8 mouse cellular contexts compared by ENCODE assay signal in the genomic region with DNA sequence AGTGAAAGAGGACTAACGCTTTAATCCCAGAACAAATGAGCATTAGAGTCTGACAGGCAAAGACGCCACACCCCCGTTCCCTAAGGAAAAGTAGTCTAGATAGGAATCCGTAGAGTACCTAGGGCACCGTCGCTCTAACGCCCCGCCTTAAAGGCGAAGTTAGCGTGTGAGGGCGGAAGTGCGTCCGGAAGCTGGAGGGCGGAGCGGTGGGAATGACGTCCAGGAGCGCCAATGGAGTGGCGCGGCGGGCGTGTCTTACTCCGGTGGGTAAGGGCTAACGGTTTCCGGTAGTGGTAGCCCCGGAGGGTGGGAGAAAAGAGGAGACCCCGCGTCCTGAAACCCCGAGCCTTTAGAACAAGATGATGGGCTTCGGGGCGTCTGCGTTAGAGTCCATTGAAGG. TPM values are rescaled to one million over a fixed set of nuclear protein-coding genes. Genes with fewer than 3 reads are reported as not detected.
DNase-seq lines count a peak whose midpoint lies in the region; ATAC-seq and TF ChIP-seq lines count a peak whose summit lies in the region.

Gene Ppp1r35 (plus strand): TSS at position 215 of the 400 bp plus-strand sequence.

- H3K36me3 ChIP-seq in hindbrain, embryonic 10.5 days, result peaks cover 41% of the 10 kb centered on the region
- H3K36me3 ChIP-seq in lung, postnatal 0 days (ENCODE audit: insufficient read depth, low read length), result peaks cover 17% of the 10 kb centered on the region

- H3K27ac ChIP-seq in hindbrain, embryonic 10.5 days, result peak within 1 kb of the TSS; percentile 95
- peak within 1 kb of the TSS; percentile 90 for H3K27ac ChIP-seq in lung, postnatal 0 days (ENCODE audit: low read length)

- H3K4me2 ChIP-seq in lung, postnatal 0 days (replicated peaks; ENCODE audit: low read depth, low read length), result peak within 1 kb of the TSS; percentile 97

- peaks cover 43% of the 10 kb centered on the region for H3K4me1 ChIP-seq in hindbrain, embryonic 10.5 days (replicated peaks)
- H3K4me1 ChIP-seq in lung, postnatal 0 days (ENCODE audit: insufficient read depth, low read depth, low read length), result peaks cover 13% of the 10 kb centered on the region; the same call in 1 of the 2 replicates

- peak; percentile 95 for ATAC-seq in frontal cortex, adult (ENCODE audit: low TSS enrichment)
- ATAC-seq in lung, postnatal 0 days, result peak; percentile 96

- TF ChIP-seq CTCF in lung, postnatal 0 days (IDR thresholded peaks at IDR 0.05), result no peak

- peak within 1 kb of the TSS; percentile 78 for H3K4me3 ChIP-seq in hindbrain, embryonic 10.5 days
- H3K4me3 ChIP-seq in lung, postnatal 0 days (ENCODE audit: low read depth, low read length), result peak within 1 kb of the TSS; percentile 99

- no peaks in the 10 kb centered on the region for H3K9me3 ChIP-seq in hindbrain, embryonic 10.5 days
- no peaks in the 10 kb centered on the region for H3K9me3 ChIP-seq in lung, postnatal 0 days (ENCODE audit: low read length)

- H3K27me3 ChIP-seq in hindbrain, embryonic 10.5 days (ENCODE audit: insufficient read depth, poor library complexity, severe bottlenecking), result no peaks in the 10 kb centered on the region
- no peaks in the 10 kb centered on the region for H3K27me3 ChIP-seq in lung, postnatal 0 days (replicated peaks; ENCODE audit: insufficient read depth, low read length)

- peak; percentile 99 for DNase-seq in MN1 (ENCODE audit: low spot score)
- DNase-seq in cerebellum, adult 9-10 months, result peak; percentile 96
- DNase-seq in hindbrain, embryonic 10.5 days (ENCODE audit: low spot score), result peak; percentile 97
- DNase-seq in layer of hippocampus, adult 9-11 months, result peak; percentile 96
- DNase-seq in lung, postnatal 0 days (ENCODE audit: low spot score), result peak; percentile 98
- peak; percentile 95 for DNase-seq in ovary, postnatal 14 days (ENCODE audit: low spot score)
- DNase-seq in thymus, postnatal 14 days, result peak; percentile 96

- peak within 1 kb of the TSS; percentile 81 for H3K9ac ChIP-seq in lung, postnatal 0 days (replicated peaks; ENCODE audit: low read depth)

- TF ChIP-seq EP300 in lung, postnatal 0 days (IDR thresholded peaks at IDR 0.05), result no peak

- WGBS in hindbrain, embryonic 10.5 days, result under 1% methylated on average over 31 of the region's 31 CpGs
- WGBS in lung, postnatal 0 days, result 0% methylated on average over 30 of the region's 31 CpGs

RNA-seq across cellular contexts. Expression of gene Ppp1r35, which starts in this region (rescaled TPM):
- polyA plus RNA-seq in hindbrain, embryonic 10.5 days (2016; fragmentation: Nextera tagmentation; extraction: Ambion mirVana), result 51.4 and 78.3 TPM in 2 replicates
- 28.8 and 29.8 TPM in 2 replicates for polyA plus RNA-seq in lung, postnatal 0 days (2015; fragmentation: Nextera tagmentation; extraction: Ambion mirVana)

Comparison
In these comparisons a context has a peak if more than half of its experiments do, and no peak if none do; other contexts are left out.
1. Peak in every context shown above with its lines: DNase-seq, ATAC-seq, H3K4me3 ChIP-seq and H3K27ac ChIP-seq.